Mouse (Mus musculus) G1E (cell line): ENCODE data around the gene Slc22a3.

Experiments
- CTCF ChIP-seq: IDR thresholded peaks from 2 replicates; pipeline ENCODE4 v1.5.1; 2012; ENCODE audit warnings: low read depth, low read length, inconsistent platforms, mixed read lengths
- GATA1 ChIP-seq: IDR thresholded peaks from 2 replicates; pipeline ENCODE4 v1.6.1; 2012; ENCODE audit warnings: borderline replicate concordance, low read length, inconsistent platforms, mixed read lengths

- TF ChIP-seq CTCF (no peak), GATA1 (no peak)
These were observed 46.3 kb downstream of the Slc22a3 start for GRCm38 (mm10) chr17:12461168-12461567.
